Mouse (Mus musculus) thymus, adult 2 months (tissue): ENCODE measurements around the gene Fbxo47.

Experiments used
- CTCF ChIP-seq: fragments of 200-500 bp; IDR thresholded peaks from 2 replicates; pipeline ENCODE4 v1.5.1; 2012; ENCODE audit warnings: mild to moderate bottlenecking, control low read depth, low read length, moderate library complexity, borderline replicate concordance; ENCODE audit not compliant: control insufficient read depth, poor library complexity, insufficient read depth; ENCODE audit errors: extremely low read depth
- POLR2A ChIP-seq: fragments of 200-500 bp; IDR thresholded peaks from 2 replicates; pipeline ENCODE4 v1.6.1; 2012; ENCODE audit warnings: mild to moderate bottlenecking, low read length, control low read depth, moderate library complexity; ENCODE audit not compliant: control insufficient read depth, poor library complexity, insufficient read depth; ENCODE audit errors: extremely low read depth

- no peak for TF ChIP-seq CTCF
- no peak for TF ChIP-seq POLR2A
Observed at GRCm38 (mm10) chr11:97924217-97924616, 40.3 kb upstream of the Fbxo47 start.
